Mouse (Mus musculus): ENCODE measurements around the gene Frmd4b.
A peak's percentile ranks its signal among the peaks of the same experiment; 100 is the strongest.
"Not testable (repeated sequence)": the region's sequence is repeated elsewhere in the genome, so short reads cannot be mapped to it uniquely, and the experiment has no call there.

The Frmd4b gene

DNA sequence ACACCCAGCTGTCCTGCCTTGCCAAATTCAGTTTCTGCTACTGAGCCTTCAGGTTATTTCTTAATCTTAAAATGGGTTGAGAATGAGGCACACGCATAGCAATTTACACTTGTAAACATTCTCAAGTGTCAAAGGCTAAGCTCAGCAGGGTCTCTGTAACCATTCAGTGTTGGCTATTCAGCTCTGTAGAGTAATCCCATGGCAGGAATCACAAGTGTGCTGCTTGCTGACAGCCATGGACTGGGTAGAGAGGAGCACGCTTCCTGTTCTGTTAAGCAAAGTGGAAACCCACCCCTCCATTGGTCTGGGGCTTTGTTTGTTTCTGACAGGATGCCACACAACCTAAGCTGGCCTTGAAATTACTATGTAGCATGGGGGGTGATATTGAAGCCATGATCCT, 246.4 kb downstream of the Frmd4b start:
- DNase-seq (ENCODE audit: extremely low spot score): no peak

DNA sequence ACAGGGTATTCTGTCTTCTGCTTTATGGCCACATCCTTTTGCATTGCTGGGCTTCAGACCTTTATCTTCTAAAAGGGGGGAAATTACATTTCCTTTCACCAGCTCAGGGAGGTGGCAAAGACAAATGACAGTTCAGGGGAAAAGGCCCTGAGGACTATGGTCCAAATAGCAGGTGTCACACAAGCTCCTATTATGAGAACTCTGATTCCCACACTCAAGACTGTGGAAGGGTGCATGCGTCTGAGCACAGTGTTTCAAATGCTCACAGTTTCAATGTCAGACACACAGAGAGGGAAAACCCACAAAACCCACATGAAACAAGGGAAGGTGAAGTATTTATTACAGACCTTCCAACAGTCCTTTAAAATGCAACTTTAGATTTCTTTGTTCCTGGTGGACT, 246.9 kb downstream of the Frmd4b start:
- DNase-seq (ENCODE audit: extremely low spot score): no peak

DNA sequence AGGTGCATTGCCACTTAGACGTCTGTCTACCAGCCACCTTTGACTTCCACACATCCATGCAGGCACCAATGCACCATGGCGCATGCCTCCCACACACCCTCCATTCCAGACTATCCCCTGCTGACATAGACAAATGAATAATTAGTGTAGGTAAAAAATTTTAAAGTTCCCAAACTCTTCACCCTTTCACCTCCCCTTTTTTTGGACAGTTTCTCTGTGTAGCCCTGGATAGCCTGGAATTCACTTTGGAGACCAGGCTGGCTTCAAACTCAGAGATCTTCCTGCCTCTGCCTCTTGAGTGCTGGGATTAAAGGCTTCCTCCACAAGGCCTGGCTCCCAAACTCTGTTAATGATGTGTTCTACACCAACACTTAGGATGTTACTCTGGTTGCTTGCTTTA, 253.5 kb downstream of the Frmd4b start:
- DNase-seq (ENCODE audit: extremely low spot score): no peak

DNA sequence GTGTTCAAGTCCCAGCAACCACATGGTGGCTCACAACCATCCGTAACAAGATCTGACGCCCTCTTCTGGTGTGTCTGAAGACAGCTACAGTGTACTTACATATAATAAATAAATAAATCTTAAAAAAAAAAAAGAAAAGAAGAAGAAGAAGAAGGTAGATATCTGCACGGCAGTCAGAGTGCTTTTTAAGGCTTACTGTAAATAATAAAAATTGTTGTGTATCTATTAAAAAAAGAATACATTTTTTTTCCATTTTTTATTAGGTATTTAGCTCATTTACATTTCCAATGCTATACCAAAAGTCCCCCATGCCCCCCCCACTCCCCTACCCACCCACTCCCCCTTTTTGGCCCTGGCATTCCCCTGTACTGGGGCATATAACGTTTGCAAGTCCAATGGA, 259.7 kb downstream of the Frmd4b start:
- DNase-seq (ENCODE audit: extremely low spot score): not testable (repeated sequence)

DNA sequence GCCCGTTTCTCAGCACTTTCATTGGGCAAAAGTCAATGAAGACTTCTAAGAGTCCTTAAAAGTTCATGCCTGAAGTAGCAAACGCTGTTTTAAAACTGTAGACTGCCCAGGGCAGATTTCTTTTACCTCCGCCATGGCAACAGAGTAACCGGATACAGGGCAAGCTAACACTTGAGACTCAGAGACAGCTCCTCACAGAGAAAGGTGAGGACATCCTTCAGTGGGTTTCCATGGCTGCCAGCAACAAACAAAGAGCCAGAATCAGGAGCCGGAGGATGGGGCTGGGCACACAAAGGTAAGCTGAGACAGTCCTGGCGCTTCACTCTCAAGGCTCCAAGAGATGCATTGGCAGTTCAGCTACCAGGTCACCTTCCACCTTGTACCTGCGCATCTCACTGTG, 260.7 kb downstream of the Frmd4b start:
- DNase-seq (ENCODE audit: extremely low spot score): no peak

DNA sequence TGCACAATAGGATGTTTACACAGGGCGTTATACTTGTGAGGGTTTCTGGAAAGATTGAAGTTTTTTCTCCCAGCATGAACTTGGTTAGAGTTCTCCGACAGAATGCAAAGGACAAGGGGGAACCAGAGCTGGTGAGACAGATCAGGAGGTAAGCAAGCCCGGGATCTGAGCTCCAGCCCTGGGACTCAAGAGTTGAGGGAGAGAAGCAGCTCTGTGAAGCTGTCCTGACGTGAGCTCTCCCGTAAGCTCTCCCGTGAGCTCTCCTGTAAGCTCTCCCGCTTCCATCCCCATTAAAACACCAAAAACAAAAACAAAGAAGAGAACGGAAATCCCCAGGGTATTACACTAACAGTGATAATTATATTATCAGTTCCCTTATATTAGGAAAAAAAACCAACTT, 262.2 kb downstream of the Frmd4b start:
- DNase-seq (ENCODE audit: extremely low spot score): no peak

DNA sequence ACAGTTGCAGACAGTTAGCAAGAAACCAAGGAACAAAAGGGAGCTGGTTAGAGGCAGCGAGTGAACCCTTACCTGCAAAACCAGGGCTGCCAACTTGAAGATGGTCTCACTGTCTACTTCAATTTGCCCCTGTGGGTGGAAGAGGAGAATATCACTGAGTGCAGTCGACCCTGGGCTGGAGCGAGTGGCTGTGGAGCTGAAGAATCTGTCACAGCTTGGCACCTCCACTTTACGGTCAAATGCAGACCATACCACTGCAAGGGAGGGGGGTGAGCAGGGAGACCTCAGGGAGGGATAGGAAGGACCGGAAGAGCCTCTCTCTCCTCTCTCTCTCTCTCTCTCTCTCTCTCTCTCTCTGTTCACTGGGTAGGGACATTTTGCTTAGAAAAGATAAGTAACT, 263.4 kb downstream of the Frmd4b start:
- peak; percentile 72 for DNase-seq (ENCODE audit: extremely low spot score)

DNA sequence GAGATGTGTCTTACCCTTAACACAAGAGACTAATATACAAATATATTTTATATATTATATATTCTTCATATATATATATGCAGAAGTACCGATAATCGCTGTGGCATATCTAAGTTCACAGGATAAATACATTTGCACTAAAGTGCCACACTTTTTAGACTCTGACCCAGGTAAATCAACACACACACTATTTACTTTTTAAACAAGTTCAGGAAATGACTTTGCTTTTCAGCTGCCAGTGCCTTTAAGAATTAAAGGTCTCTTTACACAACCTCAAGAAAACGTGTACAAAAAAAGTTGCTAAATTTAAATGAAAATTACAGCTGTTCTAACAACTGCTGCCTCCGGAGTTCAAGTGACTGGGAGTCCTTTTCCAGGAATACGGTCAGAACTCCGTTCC, 264.0 kb downstream of the Frmd4b start:
- DNase-seq (ENCODE audit: extremely low spot score): no peak

DNA sequence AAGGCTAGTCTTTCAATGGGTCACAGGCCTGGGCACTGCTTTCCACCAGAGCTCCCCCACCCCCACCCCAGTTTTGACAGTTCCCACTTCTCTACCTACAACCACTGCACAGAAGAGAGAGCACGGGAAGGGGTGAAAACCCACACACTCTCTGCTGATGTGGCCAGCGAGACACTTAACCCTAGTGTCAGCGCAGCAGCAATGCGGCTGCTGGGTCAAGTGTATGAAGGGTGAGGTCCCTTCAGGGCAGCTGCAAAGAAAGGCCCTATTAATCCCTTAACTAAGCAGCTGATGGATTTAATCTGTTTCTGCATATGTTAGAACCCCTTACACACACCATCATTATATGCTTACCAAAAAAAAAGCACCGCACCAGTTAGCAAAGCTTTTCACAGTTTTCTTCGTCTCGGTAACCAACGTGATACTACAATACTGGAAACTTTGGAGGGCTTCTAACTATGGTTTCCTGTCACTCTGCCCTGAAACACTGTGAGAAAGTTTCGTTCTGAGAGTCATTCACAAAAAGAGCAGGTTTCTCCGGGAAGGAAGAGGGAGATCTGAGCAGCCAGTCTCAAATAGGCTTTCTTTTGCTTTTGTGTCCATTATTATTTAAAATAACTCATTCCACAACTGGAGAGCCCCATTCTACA, 264.7 kb downstream of the Frmd4b start:
- DNase-seq (ENCODE audit: extremely low spot score): no peak

DNA sequence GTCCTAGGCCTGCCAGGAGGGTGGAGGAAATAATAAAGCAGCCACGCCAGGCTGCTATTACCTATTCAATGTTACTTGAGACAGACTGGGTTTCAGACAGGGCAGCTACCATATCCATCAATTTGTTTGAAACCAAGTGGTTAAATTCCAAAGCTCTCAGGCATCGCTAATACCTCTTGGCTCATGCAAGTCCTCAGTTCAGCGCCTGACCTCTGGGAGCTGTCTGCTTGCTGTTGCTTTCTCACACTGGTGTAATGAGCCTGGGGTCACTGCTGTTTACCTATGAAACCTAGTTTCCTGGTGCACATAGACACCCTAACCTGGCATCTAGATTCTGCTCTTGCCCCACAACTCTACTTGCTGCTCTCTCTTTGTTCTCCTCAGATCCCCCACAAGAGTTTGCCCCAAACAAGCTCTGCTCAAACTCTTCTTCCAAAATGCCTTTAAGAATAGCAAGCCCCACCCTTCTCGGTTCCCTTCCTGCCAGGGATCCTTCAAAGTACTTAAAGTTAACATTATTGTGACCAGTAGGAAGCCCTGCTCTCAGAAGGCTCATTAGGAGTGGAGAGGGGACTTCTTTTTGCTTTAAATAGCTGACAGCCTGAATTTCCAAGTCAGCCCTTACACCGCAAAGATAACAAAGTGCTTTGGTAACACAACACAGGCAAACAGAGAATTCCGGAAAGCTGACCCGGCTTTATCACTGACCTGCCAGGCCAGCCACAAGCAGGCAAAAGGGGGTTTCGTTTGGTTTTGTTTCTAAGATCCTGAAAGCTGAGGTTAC, 267.8 kb downstream of the Frmd4b start:
- DNase-seq (ENCODE audit: extremely low spot score): peak; percentile 45

DNA sequence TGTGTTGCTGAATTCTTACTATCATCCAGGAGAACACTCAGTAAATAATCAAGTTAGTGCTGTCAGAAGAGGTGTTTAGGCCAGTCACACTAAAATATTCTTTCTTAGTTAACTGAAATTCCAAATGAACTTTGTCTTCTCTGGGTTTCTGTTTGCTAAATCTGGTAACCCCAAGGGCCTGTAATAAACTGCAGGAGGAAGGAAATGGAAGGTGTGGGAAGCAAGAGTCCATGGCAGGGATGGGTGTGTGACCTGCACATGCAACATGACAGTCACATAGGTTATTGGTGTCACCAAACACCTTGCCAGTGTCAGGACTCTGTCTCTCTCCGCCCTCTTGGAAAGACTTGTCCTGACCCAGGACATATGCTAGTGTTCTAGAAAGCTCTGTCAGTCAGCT, 270.4 kb downstream of the Frmd4b start:
- no peak for DNase-seq (ENCODE audit: extremely low spot score)

DNA sequence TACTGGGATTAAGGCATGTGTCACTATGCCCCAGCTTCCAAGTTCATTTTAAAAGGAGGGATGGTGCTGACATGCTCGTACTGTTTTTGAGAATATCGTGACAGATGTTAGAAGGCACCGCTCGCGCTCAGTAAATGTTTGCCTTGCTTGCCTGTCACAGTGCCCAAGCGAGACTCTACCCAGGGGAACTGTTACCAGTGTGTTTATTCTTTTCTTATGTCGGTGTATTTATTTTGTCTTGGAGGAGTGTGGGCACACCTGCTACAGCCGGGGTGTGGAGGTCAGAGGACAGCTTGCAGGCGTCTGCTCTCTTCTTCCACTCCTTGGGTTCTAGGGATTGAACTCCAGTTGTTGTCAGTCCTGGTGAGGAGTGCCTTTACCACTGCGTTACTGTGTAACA, 270.8 kb downstream of the Frmd4b start:
- no peak for DNase-seq (ENCODE audit: extremely low spot score)

DNA sequence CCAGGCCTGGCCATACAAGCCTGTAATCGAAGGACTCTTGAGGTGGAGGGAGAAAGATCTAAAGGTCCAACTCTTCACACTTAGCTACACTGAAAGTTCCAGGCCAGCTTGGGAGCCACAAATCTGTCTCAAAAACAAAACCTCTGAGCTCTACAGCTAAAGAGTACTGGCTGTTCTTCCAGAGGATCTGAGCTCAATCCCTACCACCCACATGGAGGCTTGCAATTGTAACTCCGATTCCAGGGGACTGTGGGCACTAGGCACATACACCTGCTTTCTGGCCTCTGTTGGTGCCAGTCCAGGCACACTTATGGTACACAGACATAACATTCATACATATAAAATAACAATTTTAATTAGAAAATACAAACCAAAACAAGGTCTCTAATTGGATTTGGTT, 271.4 kb downstream of the Frmd4b start:
- no peak for DNase-seq (ENCODE audit: extremely low spot score)

DNA sequence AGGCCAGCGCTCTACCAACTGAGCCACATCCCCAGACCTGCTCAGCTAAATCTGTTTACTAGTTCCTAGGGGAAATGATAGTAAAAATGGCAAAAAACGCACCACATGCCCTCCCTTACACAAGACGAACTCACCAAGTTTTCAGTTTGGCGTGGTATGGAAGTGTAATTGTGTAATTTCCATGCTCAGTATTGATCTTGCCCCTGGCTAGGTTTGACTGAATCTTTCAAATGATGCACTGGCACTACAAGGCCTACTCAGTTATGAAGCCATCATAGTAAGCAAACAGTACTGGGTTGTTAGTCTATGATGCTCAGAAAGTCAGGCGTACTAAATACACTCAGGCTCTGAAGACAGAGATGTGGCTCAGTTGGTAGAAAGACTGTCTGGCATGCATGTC, 275.2 kb downstream of the Frmd4b start:
- DNase-seq (ENCODE audit: extremely low spot score): no peak

DNA sequence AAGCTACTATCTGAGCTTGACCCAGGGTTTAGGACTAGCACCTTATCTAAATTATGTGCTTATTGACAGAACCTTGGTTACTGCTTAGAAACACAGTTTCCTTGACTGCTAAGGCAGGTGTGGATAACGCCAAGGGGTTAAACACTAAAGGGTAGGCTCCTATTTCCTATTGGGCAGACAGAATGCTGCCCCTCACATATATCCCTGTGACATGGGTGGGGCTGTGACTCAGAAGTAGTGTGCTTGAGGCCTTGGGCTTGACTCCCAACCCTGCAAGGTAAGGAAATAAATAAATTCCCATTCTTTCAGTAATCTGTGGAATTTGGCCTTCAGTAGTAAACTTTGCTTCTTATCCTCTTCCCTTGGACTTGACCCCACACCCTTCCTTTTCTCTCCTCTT, 275.7 kb downstream of the Frmd4b start:
- no peak for DNase-seq (ENCODE audit: extremely low spot score)

DNA sequence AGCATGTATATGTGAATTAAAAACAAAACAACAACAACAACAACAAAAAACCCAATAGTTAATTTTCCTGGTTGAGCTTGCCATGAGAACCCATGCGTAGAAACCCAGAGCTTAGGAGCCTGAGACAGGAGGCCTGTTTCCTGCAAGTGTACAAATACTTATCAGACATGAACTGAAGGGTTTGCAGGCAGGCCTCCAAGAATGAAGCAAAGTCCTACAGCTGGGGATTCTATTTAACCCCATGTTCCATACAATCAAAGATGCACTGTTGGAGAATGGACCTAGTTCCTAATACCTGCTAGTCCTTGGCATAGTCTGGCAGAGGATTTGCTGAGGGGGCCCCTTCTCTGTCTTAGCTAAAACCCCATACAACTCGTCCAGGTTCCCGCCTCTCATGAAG, 276.2 kb downstream of the Frmd4b start:
- DNase-seq (ENCODE audit: extremely low spot score): no peak

DNA sequence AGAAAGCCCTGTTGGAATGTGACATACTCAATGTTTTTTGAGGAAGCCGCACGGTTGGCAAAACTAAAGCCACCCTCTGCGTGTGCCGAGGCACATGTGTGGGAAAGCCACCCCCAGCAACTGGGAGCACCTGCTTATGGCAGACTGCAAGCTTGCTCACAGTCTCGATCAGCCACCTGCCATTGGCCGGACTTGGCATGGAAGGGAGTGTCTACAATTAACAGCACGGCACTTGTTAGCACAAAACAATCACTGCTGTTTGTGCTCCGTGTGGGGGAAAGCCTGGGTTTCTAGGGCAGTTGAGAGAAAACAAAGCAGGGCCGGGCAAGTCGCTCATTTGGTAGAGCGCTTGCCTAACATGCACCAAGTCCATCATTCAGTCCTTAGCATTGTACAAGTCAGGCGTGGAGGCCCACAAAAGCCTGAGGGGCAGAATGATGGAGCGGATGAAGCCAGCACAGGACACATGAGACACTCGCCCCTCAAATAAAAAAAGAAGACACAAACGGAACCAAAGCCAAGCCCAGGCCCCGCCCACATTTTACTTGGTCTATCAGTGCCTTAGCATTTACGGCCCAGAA, 277.0 kb downstream of the Frmd4b start:
- no peak for DNase-seq (ENCODE audit: extremely low spot score)

DNA sequence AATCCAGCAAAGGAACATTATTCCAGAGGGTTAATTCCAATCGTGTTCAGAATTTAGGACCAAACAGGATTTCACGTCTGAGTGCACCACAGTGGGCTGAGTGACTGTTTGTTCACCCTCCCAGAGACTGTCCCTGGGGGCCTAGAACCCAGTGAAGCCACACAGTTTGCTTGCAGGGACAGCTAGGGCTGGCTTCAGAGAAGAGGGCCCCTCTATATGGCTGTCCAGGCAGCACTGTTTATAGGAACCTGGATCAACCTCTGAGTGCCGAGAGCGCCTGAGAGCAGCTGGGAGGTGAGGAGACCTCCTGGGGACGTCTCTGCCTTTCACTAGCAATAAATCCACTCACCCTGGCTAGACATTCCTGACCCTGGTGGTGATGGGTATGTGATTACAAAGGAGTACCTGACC, 278.1 kb downstream of the Frmd4b start:
- DNase-seq (ENCODE audit: extremely low spot score): no peak

DNA sequence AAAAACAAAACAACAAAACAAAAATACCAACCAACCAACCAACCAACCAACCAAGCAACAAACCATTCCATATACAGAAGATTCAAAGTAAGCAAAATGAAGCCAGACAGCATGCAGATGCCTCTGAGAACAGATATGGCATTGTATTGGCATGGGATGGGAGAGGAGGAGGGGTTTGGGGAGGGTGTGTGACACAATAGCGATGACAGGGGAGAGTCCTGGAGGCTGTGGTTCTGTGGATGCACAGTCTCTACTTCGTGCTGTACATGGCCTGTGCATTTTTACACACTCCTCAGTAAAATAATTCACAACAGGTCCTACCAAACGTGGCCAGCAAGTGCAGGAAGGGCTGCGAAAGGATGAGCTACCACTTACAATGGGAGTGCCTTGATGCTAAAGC, 278.5 kb downstream of the Frmd4b start:
- DNase-seq (ENCODE audit: extremely low spot score): no peak

DNA sequence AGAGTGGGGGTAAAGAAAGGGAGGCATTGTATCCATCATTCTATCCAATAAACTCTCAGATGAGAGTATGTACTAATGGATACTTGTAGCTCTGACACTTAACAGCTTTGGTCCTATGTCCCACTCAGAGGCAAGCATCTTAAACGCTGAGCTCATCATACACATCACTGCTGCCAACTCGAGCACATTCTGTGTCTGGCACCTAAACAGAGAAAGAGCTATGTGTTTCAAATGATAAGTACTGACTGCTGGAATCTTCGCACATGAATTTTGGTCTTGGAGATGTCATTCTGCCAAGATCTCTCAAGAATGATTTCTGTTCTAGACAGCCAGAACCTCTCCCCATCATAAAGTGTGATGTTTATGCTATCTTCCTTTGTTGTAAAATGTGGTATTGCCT, 284.0 kb downstream of the Frmd4b start:
- DNase-seq (ENCODE audit: extremely low spot score): no peak

DNA sequence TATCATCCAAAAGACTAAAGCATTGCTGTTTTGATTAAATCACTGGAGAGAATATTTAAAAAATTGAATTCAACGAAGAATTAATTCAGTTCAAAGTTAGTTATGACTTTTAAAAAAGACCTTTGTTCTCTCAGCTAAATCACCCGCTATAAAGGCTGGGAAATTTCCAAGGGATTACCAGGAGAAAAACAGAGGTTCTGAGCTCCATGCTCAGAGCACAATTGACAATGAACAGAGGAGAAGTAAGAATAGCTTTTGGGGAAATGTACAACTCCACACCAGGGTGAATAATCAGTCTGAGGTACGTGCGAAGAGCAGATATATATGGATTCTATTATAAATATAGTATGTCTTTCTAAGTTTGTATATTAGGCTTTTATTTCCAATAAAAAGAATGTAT, 293.4 kb downstream of the Frmd4b start:
- DNase-seq (ENCODE audit: extremely low spot score): no peak

DNA sequence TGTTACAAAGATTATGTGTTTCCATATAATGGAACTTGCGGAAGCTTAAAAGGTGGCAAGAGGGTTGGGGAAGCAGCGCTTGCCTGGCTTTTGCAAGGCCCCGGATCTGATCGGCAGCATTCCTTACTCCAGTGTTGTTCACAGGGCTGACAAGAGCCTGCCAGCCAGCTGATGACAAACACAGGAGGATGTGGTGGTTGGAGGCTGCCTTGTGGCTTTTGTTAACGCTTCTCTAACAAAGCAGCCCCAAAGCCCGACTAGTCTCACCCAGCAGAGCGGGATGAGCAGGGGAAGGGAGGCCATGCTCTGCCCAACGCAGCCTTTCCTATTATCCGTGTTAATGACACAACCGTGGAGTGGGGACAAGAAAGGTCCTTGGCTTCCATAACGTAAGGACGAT, 295.2 kb downstream of the Frmd4b start:
- DNase-seq (ENCODE audit: extremely low spot score): no peak

DNA sequence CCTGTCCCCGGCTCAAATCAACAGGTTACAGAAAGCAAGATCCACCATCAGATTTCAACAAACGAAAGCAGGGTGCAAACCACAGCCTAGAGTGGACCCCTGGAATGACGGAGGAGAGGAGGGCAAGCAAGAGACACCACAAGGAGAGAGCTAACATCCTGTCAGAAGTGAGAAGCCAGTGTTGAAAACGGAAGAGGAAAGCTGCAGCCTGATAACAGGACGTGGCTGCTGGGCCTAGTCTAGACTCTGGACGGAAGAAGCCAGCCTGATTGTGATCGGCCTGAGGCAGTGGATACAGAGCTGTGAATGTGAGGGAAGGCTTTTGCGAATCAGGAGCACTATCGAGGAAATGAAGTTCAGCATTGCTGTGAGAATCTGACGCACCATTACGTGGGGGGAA, 296.2 kb downstream of the Frmd4b start:
- DNase-seq (ENCODE audit: extremely low spot score): no peak
